Mouse (Mus musculus) induced T-regulatory cell, adult 2 months (primary cell): ENCODE data around the gene Lcmt1.
A peak's percentile ranks its signal among the peaks of the same experiment; 100 is the strongest.

Experiments used
- DNase-seq: peaks from one replicate; pipeline ENCODE4 v3.0.0-alpha.2; 2012; ENCODE audit warnings: low read depth

The Lcmt1 gene

DNA sequence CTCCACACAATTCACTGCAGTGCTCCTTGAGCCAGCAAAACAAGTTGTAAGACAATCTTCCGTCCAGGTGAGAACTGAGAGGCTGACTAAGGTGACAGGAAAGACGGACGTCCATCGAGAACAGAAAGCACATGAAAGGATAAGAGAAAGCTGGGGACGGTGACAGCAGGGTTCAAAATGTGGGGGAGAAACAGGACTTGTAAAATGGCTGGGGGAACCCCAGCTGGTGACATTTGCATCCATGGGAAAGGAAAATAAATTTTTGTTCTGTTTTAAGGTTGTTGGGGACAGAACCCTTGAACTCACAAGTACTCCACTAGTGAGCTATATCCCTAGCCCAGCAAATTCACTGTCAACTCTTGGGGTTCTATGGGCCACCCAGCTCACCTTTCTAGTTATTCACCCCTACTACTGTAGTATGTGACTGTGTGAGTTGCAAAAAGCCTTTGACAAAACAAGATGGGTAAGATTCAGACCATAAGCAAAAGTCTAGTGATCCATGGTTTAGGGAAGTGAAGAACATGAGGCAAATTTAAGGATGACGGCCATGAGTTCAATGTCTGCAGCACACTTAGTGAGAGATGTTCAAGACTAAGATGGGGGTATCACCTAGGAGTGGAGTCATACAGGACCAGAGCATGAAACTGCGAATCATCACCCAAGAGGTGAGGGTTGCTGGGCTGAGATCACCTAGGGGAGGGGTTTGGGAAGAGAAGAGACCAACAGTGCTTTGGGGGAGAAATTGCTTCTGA, 8.2 kb upstream of the Lcmt1 start:
- DNase-seq, result no peak

DNA sequence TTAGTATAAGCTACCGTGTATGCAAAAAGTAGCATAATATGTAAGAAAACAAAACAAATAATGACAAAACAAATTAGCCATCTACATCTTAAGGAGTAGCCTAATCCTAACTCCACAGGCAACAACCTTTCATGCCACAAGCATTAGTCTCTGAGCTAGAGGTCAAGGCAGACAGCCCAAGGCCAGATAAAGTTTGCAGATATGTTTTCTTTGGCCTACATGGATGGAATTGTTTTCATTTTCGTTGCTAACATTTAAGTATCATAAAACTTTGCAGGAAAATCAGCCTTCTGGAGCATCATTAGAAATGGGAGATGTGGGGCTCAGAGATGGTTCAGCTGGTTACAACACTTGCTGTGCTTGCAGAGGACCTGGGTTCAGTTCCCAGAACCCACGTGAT, 6.8 kb upstream of the Lcmt1 start:
- no peak for DNase-seq

DNA sequence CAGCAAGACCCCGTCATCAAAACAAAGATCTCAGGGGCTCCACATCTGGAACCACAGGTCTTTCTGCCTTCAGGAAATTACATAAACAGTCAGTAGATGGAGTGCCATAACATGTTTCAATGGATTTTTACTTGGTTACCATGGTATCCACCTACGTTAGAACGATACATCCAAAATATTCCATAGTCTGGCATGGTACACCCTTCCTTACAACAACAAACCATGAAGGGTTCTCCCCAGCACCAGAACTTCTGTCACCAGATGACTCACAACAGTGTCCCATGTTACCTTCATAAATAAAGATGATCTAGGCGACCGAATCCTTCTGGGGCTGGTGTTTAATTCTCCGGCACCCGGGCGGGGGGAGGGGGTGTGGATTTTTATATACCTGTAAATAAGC, 5.6 kb upstream of the Lcmt1 start:
- DNase-seq, result no peak

DNA sequence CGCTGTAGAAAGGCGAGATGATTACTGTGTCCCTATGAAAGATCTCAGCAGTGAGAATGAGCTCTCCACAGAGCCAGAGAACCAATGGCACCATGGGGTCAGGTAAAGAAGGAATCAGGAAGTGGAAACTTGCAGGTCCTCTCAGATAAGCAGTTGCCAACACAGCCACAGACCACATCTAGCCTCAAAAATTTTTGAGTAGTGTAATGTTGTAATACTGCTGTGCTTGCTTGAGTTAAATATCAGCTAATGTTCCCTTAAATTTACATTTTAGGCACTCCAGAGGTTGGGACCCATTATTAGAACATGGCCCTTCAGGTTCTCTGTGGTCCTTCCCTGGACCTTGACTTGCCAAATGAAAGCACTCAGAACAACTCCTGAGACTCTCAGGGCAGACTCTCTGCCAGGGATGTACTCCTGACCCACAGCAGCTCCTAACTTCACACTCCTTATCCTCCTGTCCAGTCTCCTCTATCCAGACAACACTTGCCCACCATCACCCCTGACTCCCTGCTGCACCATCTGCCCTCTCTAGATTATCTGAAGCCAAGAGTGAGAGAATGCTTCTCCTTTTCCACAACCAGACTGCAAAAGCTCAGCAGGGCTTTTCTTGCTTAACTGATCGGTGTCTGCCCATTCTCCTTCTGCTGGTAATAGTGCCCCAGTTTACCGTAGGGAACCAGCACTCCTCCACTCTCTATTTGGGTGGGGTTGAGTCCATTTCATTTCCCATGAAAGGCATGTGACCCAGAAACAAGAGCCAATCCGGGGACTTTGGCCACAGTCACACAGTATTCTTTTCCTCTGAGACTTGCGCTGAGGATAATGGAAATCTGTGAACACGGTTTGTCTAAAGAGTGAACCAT, 3.5 kb upstream of the Lcmt1 start:
- DNase-seq, result no peak

DNA sequence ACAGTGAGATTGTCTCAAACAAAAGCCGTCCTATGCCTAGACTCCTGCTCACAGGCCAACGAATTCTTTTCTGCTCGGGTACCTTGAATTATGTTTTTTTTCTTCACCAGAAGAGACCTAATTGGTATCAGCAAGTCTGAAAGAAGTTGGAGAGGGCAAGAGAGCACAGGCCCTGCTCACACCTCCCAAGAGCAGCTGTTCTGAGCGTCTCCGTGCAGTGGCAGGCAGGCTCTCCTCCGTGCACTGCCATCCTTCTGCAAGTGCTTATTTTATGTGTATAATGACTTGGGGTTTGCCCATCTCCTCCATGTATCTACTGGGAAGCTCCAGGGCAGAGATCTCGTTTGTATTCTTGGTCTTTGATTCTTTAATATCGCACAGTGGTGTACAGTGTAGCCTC, 2.8 kb upstream of the Lcmt1 start:
- no peak for DNase-seq

DNA sequence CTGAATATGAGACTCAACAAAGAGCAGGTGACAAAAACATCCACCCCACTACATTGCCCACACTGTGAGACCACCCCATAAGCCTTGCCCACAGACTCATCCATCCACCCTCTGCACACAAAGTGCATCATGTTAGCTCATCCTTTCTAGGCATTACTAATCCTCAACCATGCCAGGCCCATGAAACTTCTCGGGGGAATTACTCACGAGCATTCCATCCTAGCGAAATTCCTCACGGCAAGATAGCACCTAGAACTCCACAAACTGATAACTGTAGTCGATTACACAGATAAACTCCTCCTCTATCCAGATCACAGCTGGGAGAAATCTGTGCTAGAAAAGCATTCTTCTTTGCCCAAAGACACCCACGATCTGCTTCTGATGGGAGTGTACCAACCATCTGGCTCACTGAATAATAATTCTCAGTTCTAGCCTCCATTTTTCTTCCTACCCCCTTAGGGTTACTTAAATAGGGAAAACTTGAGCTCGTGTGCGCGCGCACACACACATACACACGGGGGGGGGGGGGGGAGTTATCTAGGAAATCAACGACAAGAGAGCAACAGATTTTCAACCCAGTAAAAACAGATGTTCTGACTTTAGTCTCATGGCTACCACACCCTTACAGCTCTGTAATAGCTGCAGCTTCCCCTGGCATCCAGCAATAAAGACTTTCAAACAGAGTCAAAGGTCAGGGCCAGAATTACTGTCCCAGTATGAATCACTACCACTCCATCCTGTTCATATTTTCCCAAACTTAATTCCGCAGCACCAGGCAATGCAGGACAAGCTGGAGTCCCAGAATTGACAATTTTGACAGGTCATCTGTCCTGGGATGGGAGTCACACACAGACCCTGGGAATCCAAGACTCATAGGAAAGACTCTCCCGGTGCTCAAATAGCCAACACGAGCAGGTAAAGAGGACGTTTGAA, 2.1 kb upstream of the Lcmt1 start:
- no peak for DNase-seq

DNA sequence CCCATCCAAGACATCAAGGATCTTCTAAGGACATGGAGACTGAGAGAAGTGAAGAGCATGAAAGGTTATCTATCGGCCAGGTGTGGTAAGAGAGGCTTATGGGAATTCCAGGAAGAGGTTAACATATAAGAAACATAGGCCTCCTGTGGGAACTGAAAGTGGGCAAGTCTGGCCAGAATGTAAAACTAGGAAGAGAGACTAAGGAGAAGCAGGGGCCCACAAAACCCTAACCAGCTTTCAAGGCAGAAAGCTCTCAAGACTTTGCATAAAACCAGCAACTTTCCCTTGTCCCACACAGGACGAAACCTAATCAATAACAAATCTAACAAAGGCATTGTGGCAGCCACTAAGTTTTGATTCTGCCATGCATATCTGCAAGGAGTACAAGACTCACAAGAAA, 1.4 kb upstream of the Lcmt1 start:
- DNase-seq, result no peak

DNA sequence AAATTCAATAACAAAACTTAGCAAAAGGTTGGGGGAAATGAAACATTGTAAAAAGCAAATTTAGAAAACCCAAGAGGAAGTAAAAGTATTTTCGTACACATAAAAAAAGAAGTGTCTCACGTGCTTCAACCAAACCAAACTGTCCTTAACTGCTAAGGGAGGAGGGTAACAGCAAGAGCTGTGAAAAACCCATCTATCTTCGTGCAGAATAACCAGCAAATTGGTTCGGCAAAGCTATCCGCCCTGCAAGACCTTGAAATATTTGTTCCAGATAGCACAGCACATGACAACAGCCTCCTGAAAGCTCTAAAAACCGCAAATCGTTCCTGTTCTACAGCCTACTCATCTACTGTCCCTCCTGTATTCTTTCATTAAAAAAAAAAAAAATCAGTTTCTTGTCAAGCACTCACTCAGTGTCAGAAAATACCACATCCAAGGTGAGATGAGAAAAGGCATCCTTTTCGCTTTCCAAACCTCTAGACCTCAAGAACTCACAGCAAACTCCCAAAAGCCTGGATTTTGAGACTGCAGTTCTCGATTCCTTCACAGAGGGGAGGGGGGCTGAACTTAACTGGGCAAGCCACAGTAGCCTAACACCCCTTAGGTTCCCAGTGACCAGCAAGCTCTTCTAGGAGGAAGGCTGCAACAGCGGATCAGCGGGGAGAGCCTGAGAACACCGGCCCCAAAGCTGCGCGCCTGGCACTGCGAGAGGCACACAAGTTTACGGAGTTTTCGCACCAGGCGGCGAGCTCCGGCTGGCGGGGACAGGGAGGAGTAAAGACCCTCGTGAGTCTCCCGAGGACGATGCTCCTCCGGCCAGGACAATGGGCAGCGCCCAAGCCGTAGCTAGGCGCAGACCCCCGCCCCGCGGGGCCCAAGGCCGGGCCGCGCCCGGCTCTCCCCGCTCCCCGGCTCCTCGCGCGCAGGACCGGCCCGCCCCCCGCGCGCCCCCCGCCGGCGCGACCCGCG, 522 bp upstream of the Lcmt1 start:
- DNase-seq, result peak; percentile 62

DNA sequence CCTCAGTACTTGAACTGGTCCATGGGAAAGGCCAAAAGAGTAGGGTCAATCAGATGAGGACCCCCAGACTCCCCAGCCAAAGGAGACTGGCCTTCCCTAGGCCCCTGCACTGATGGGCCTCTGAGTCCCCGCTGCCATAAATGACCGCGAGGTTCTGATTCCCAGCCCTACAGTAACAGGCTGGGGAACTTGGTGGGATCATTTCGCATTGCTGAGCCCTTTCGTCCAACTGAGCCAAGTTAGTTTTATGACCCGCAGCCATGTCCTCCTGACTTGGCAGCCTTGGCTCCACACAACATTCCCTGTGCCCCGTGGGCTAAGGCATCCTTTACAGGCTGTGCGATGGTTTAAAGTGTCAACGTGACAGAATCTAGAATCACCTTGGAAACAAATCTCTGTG, 1.1 kb downstream of the Lcmt1 start:
- DNase-seq, result peak; percentile 35

DNA sequence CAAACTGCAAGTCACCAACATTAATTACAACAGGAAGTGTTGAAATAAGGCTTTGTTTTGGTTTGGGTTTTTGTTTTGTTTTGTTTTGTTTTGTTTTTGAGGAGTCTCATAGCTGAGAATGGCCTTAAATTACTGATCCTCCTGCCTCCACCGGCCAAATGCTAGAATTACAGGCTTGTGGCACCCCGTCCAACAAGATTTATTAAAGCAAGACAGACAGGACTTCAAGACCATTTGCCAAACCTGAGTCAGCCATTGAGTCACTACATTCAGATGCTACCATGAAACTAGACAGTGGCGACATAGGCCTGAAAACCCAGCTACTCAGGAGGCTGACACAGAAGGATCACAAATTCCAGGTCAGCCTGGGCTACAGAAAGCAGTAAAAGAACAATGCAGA, 1.9 kb downstream of the Lcmt1 start:
- peak; percentile 74 for DNase-seq

DNA sequence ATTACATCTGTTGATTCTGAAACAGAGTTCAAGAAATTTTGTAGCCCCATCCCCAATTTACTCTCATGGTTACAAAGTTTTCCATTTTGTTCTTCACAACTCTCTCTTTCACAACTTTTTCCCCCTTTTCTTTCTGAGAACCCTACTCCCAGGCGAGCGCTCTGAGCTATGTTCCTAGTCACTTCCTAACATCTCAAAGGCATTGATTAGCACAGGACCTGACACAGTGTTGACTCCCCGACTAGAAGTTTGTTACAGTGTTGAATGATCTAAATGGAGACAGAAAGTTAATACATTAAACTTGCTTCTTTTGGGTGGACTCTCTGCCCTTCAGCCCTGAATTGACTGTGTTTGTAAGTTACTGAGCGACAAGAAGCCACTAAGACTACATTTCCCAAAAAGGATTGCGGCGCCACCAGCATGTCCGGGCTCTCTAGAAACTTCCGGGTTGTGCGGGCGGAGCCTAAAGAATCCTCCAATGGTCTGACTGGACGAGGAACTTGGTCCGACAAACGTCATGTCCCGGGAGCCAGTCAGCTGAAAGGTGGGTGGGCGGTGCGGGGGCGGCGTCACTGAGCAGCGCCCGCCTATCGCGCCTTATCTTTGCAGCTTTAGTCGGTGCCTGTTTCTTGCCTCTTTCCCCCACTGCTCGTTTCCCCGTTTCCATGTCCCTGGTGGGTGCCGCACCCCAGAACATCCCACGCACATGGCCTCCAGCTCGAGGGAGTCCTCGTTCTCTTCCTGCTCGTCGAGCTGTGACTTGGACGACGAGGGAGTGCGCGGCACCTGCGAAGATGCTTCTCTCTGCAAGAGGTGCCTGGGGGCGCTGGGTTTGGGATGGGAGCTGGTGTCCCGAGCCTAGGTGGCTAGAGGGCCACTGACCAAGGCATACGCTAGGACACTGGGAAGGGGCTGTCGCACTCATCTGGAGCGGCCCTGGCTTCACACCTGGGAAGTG, 8.1 kb downstream of the Lcmt1 start:
- peak; percentile 98 for DNase-seq

DNA sequence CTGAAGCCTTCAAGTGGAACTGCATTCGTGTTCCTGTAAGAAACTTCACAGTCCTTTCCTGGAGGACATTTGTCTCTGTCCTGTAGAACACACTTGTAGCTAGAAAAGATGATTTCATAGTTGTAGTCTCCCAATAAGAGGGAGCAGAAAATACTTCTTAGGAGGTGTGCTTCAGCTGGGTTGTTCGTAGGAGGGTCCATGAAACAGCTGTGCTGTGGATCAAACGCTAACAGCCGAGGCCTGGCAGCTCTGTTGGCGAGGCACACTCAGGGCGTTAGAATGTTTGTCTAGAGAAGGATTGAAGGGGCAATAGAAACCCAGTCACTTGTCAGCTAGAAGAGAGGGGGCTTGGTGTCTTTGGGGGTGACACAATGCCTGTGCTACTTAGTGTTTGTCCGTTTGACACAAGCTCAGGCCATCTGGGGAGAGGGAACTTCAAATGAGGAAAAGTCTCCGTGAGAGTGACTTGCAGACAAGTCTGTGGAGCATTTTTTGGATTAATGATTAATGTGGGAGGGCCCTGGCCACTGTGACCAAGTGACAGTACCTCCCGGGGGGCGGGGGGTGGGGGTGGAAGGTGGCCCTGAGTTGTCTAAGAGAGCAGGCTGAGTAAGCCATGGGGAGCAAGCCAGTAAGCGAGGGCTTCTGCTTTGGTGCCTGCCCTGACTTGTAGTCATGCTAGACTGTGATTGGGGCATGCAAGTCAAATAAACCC, 16.3 kb downstream of the Lcmt1 start:
- no peak for DNase-seq

DNA sequence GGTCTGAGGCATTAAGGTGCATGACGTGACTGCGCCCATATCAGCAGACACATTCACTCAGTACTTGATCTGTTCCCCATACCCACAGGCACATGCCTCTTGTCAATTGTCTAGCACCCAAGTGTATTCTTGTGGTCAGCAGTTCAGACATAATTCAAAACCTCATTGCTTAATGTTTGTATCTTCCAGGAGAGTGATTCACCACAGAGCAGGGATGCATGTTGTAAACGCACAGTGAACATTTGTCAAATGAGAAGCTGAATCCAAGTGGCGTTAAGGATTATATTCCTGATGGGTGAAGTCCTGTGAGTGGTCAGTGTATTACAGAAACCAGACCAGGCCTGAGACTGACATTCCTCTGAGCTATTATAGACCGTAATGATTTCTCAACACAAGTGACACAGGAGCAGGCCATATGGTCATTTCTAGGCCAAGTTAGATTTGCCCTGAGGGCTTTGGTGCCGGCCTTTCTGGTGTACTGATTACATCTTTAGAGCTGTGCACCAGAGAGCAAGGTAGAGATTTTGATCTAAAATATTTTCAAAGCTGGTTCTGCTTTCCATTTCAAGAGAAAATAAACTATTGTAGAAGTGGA, 20.2 kb downstream of the Lcmt1 start:
- DNase-seq, result no peak

DNA sequence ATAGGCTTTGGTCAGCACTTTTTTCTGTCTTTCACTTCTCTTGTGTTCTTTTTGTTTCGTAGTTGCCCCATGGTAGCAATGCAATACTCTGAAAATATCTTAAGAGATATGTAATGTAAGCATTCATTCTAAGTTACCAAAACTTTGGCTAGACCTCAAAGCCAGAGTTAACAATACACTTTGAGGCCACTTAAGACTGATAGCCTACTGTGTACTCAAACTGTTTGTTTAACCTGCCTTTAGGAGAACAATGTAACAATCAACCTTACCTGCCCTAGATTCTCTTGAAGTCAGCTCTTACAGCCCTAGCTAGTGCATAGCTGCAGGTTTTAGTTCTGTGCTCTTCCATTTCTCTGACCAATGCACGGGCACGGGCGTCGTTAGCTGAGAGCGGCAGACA, 24.7 kb downstream of the Lcmt1 start:
- no peak for DNase-seq

DNA sequence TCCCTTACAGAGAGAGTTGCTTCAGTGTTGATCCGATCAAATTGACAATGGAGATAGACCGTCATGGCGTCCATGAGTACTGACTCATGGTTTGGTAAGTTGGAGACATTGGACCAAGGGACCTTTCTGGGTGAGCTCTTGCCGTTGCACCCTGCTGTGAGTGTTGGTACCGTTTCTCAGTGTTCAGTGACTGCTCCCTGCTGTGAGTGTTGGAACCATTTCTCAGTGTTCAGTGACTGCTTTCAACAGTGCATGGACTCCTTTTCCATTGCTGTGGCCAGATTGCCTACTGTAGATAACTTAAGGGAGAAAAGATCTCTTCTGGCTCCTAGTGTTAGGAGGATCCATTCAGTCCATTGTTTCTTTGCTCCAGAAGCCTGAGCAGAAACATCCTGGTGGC, 27.3 kb downstream of the Lcmt1 start:
- DNase-seq, result no peak

DNA sequence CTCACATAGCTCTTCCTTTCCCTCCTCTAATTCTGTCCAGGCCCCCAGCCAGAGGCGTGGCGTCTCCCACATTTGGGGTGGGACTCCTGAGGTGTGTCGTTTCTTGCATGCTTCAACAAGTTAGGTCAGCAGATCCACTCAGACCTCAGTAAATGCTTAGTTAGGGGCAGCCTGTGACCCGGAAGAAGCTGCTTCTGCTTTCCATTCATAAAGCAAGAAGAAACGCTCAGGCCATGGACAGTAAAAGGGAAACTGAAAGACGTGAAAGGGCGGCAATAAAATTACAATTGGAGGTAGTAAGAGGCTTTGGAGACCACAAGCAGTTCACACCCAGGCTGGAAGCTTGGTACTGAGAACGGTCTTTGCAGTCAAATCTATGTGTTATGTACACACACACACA, 27.8 kb downstream of the Lcmt1 start:
- DNase-seq, result peak; percentile 24

DNA sequence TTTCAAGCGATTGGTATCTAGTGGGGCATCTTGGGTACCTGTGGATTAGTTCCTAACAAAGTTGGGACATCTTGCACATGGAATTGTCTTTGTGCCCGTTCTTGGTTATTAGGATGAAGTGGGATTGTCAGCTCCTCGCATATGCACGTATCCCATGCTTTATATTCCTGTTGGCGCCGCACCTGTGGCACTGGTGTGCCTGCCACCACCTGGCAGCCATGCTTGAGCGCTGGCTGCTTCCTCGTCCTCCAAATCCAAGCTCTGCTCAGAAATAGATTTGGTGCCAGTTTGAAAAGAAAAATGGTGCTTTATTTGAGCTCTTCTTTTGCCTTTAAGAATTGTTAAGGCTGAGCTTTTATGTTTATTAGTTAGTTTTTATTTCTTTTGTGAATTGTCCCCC, 28.3 kb downstream of the Lcmt1 start:
- no peak for DNase-seq

DNA sequence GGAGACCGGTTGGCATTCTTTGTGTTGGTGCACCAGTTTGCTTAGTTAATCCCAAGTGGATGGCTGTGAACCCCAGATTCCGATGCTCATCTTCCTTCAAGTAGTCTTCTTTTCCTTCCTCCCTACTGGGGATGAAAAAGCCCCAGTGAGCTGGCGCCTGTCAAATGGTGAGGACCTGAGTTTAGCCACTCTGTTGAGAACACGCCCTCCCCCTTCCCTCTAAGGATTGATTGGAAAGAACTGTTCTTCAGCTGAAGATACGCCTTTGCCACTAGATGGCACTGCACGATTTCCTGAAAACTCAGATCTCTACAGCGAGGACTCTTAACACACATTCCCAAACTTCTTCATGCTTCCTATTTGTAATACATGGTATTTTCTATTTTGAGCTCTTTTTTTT, 29.2 kb downstream of the Lcmt1 start:
- DNase-seq, result peak; percentile 50

DNA sequence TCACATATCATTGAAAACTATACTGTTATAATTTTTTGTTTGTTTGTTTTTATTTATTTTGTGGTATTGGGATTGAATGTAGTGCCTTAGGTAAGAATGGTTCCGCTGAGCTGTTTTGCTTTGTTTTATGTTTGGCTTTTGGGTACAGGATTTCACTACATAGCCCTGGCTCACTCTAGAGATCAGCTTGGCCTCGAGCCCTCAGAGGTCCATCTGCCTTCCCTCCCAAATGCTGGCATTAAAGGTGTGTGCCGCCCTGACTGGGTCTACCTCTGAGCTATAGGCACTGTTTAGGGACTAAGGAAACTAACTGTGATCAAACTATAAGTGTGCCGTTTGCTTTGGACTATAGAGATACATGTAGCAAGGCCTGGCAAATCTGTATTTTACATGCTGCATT, 29.7 kb downstream of the Lcmt1 start:
- DNase-seq, result no peak
